Mouse (Mus musculus) megakaryocyte progenitor cell, adult 5-6 weeks (primary cell): Measurements from ENCODE around the gene Tnfaip8l1. TPM values are rescaled to one million over a fixed set of nuclear protein-coding genes. Genes with fewer than 3 reads are reported as not detected.
A peak's percentile ranks its signal among the peaks of the same experiment; 100 is the strongest.

Experiments
- ATAC-seq: replicated peaks from 2 replicates; pipeline ENCODE4 v1.8.0; 2016; ENCODE audit warnings: mild to moderate bottlenecking, moderate TSS enrichment, inconsistent platforms; ENCODE audit not compliant: poor library complexity
- total RNA-seq, 2 experiments: library from RNA; stranded (forward) in 1 of 2; stranded (reverse) in 1 of 2; fragments of 157-497, 149-512 nt in 1 of 2; fragments of 200-1000 nt in 1 of 2; gene quantifications; 2 replicates each; pipeline versions ENCODE4 v1.2.3 to v1.2.4; 2015 to 2017

Tnfaip8l1 gene
- total RNA-seq, 2 experiments from 2014 or later: 2.2 to 2.8 TPM

DNA sequence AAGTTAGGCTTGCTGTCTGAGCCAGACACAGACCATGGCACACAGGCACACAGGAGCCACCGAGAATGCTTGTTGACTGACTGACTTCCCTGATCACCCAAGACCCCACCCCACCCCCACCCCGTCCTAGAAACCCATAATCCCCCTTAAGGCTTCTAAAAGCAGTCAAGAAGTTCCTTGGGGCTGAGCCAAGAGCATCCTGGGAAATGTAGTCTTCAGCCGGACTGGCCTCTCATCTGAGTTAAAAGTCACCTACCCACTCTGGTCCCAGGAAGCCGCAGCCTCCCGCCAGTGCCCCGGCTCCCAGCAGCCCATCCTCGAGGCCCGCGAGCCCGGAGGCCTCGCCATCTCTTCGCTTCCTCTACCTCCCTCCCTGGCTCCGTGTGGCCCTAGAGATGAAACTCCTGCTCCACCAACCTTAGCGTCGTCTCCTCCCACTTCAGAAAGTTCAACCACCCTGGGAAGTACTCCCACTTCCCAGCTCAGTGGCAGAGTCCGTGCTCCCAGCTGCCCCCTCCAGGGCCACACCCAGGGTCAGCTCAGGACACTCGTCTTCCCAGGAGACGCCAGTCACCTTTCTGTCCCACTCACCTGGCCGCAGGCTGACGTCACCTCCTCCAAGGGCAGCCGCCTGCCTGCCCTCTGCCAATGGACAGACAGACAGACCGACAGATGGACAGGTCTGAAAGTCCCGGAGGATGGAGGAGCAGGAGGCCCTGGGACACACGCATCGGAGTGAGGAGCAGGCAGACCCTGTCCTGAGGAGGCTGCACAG, 24.3 kb upstream of the Tnfaip8l1 start:
- no peak for ATAC-seq

- no peak for ATAC-seq
Observed at GRCm38 (mm10) chr17:56139355-56139754, 22.9 kb upstream of the Tnfaip8l1 start.

DNA sequence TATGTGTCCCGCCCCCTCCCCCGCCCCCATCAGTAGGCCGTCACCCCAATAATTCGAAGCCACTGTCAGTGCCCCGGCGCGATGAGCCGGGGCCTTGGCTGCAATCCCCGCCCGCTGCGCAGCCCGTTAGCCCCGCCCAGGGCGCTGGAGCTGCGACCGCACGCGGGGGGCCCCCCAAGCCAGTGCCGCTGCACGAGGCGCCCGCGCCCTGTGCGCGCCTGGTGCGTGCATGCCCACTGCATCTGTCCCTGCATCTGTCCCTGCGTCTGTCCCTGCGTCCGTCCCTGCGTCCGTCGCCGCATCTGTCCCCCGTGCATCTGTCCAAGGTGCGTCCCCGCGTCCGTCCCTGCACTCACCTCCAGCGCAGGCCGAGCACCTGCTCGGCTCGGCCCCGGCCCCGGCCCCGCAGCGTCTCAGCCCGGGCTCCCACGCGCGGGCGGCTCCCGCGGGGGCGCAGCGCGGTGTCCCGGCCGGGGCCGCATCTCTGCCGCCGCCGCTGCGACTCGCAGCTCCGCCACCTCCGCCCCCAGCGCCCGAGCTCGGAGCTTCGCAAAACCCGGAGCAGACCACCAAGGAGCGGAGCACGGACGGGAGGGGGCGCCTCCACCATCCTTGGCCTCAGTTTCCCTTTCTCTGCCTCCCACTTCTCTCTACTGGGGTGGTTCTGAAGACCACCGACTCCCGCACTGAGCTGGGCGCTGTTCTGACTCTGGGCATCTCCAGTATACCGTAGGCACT, 22.2 kb upstream of the Tnfaip8l1 start, which contains the start of gene Sema6b:
TSS of gene Sema6b (minus strand) at position 486 of the 738 bp plus-strand sequence.
- peak; percentile 59 for ATAC-seq

GRCm38 (mm10) chr17:56141702-56142605, 20.3 kb upstream of the Tnfaip8l1 start:
- ATAC-seq: peak; percentile 20

DNA sequence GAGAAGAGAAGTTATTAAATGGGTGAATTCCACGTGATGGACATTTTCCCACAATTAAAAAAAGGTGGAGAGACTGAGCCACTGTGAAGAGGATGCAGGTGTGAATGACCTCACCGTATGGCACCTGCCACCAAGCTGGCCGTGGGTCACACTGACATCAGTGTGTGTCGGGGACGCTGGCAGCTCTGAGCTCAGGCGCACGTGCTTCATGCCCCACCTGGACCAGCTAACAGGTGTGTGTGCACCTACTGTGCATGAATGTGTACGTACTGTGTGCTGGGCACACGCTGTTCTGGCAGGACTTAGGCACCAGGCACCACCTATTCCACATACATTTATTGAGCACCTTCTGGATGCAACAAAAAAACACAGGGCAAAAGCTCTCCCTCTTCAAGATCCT, 17.7 kb upstream of the Tnfaip8l1 start:
- no peak for ATAC-seq

GRCm38 (mm10) chr17:56146131-56146530, 16.1 kb upstream of the Tnfaip8l1 start:
- ATAC-seq: no peak

DNA sequence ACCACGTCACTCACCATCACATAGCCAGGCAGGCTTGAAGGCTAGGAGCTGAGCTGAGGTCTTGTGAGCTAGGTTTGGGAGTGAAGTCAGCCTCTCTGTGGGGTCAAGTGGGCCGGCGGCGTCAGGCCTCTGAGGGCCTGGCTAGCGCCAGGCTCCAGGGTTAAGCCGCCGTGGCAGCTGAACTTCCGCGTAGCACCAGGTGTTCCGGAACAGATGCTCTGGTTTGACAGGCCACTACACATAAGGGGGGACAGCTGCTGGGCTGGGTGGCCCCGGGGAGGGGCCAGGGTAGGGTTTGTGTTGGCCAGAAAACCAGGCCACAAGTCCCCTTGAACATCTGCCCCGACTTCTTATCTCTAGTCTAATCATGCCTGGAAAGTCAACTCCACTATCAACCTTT, 14.9 kb upstream of the Tnfaip8l1 start:
- ATAC-seq: no peak

DNA sequence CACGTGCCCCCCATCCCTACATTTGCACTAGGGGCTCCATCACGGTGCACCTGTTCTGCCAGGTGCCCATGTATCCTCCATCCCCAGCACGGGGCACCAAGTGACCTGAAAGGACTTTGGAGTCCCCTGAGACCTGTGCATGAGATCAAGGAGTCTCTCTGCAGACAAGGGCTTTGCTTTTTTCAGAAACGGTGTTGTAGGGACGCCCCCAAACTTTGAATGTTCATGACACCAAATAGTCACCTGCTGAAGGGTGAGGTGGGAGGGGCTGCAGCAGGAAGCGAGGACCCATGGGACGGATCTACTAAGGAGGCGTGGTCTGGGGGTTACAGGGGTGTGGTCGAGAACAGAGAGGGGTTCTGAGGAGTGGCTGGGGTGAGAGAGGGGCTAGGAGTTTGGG, 14.0 kb upstream of the Tnfaip8l1 start:
- no peak for ATAC-seq

GRCm38 (mm10) chr17:56148790-56149618, 13.3 kb upstream of the Tnfaip8l1 start:
- no peak; the same call in 1 of the 2 replicates for ATAC-seq

GRCm38 (mm10) chr17:56149897-56150296, 12.4 kb upstream of the Tnfaip8l1 start:
- ATAC-seq: no peak

- ATAC-seq: peak; percentile 83
Observed at GRCm38 (mm10) chr17:56153643-56154042, 8.6 kb upstream of the Tnfaip8l1 start.

- peak; percentile 62 for ATAC-seq
Observed at GRCm38 (mm10) chr17:56159729-56160128, 2.5 kb upstream of the Tnfaip8l1 start.

DNA sequence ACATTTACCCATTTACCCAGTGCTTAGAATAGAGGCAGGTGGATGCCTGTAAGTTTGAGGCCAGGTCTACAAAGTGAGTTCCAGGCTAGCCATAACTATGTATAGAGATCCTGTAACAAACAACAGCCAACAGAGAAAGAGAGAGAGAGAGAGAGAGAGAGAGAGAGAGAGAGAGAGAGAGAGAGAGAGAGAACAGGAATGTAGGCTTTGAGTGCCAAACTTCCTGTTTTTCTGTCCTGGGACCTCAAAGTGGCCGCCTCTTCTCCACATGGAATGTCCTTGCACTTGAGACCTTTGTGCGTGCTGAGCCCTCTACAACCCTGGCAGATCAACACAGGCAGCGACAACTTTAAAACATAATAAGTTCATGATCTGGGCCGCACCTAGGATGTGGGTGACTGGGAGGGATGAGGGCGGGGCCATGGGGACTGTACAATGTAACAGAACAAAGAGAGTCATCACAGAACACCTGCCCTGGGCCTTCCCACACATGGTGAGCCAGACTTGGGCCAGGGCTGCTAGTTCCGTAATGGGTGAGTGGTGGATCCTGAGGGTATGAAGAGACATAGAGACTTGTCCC, 1.3 kb downstream of the Tnfaip8l1 start:
- ATAC-seq: no peak

DNA sequence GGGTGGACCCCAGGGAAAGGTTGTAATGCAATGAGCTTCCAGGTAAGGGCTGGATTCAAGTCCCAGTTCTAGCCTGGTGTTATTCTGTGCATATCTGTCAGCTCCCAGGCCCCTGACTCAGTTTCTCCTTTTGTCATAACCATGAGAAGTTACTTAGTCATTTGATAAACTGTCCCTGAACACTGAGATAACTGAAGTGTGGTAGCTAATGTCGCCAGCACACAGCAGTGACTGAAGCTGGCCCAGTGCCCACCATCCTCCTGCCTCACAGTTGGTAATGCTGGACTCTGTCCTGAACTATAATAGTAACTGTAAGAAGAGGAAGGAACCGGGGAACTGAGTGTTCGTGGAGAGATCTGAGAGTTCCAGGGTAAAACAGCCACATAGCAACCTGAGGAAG, 2.2 kb downstream of the Tnfaip8l1 start:
- no peak for ATAC-seq

DNA sequence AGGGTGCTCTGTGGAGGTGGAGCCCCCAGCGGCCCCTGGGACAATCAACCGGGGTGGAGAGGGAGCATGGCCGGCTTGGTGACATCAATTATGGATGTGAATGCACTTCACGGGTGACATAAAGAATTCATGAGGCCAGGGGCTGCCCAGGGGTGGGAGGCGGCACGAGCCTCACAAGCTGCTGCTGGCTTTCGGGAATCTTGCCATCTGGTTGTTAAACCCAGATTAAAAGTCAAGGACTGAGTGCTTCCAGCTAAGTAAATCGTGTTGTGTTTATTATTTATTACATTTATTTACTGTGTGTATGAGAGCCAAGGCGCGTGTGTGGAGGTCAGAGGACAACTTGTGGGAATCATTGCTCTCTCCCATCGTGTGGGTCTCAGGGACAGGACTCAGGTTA, 3.4 kb downstream of the Tnfaip8l1 start:
- no peak for ATAC-seq

- ATAC-seq: no peak
Observed at GRCm38 (mm10) chr17:56169830-56170229, 7.6 kb downstream of the Tnfaip8l1 start.

GRCm38 (mm10) chr17:56170636-56171035, 8.4 kb downstream of the Tnfaip8l1 start:
- no peak for ATAC-seq

GRCm38 (mm10) chr17:56171456-56171855, 9.2 kb downstream of the Tnfaip8l1 start:
- ATAC-seq: no peak

GRCm38 (mm10) chr17:56171881-56172280, 9.6 kb downstream of the Tnfaip8l1 start:
- ATAC-seq: no peak
